Mouse (Mus musculus) limb, embryonic 11.5 days (tissue): ENCODE measurements at regions not wholly inside any gene's neighbourhood (a gene's known extent, or its start where the extent isn't known, plus 50 kb on each side); places are given as distances from the start of the nearest gene placed in this dataset.

Source experiments
- ATAC-seq: fragments of 200-750 bp; cut with Nextera tagmentation; 2 replicates; pipeline ENCODE4 v1.8.0; 2017; ENCODE audit warnings: low read depth; ENCODE audit not compliant: insufficient number of reproducible peaks, low FRiP score, low TSS enrichment
- DNase-seq: peaks from one replicate; pipeline ENCODE4 v3.0.0-alpha.2; 2015; ENCODE audit warnings: low spot score
- H3K27ac ChIP-seq: fragments of 300-500 bp; sonication (generic); replicated peaks from 2 replicates; pipeline ENCODE4 v1.5.1; 2014; ENCODE audit warnings: low read depth, mild to moderate bottlenecking, low read length
- H3K27me3 ChIP-seq: fragments of 300-500 bp; sonication (generic); 2 replicates; pipeline ENCODE4 v1.6.1; 2014; ENCODE audit warnings: mild to moderate bottlenecking, low read length, mixed read lengths; ENCODE audit not compliant: control insufficient read depth, insufficient read depth
- H3K36me3 ChIP-seq: fragments of 300-500 bp; sonication (generic); 2 replicates; pipeline ENCODE4 v1.6.1; 2014; ENCODE audit warnings: mild to moderate bottlenecking, low read length, moderate library complexity, mixed read lengths; ENCODE audit not compliant: control insufficient read depth, insufficient read depth
- H3K4me1 ChIP-seq: fragments of 300-500 bp; sonication (generic); 2 replicates; pipeline ENCODE4 v1.6.1; 2014; ENCODE audit warnings: low read length, mixed read lengths; ENCODE audit not compliant: control insufficient read depth, insufficient read depth
- H3K4me2 ChIP-seq: fragments of 300-500 bp; sonication (generic); 2 replicates; pipeline ENCODE4 v1.6.1; 2014; ENCODE audit warnings: low read depth, mild to moderate bottlenecking, moderate library complexity; ENCODE audit not compliant: severe bottlenecking
- H3K4me3 ChIP-seq: fragments of 300-500 bp; sonication (generic); 2 replicates; pipeline ENCODE4 v1.5.1; 2014; ENCODE audit warnings: low read depth, low read length
- H3K9ac ChIP-seq: fragments of 300-500 bp; sonication (generic); 2 replicates; pipeline ENCODE4 v1.6.1; 2014; ENCODE audit warnings: mild to moderate bottlenecking, low read length
- H3K9me3 ChIP-seq: fragments of 300-500 bp; sonication (generic); 2 replicates; pipeline ENCODE4 v1.6.1; 2016; ENCODE audit warnings: low read length; ENCODE audit not compliant: control insufficient read depth
- WGBS: fragments of 180-500 bp; shearing (Covaris S2); extraction: QIAGEN DNeasy Blood & Tissue Kit; methylation state at CpG from one replicate; pipeline ENCODE4 v1.1.7; 2014; 5-methylcytosine and 5-hydroxymethylcytosine counted together

- DNase-seq (no peak), ATAC-seq (no peak)
- H3K4me1 ChIP-seq, result no peaks in the 10 kb centered on the region
- H3K27me3 ChIP-seq, result no peaks in the 10 kb centered on the region
- no peak overlapping the region for H3K4me2 ChIP-seq
- no peak overlapping the region for H3K4me3 ChIP-seq
- no peak overlapping the region for H3K9ac ChIP-seq
- H3K9me3 ChIP-seq, result no peaks in the 10 kb centered on the region
- H3K27ac ChIP-seq, result no peak overlapping the region
- H3K36me3 ChIP-seq, result no peaks in the 10 kb centered on the region
- WGBS, result 88% methylated on average over 8 of the region's 8 CpGs
Measured at GRCm38 (mm10) chr1:39094001-39094400, 99.5 kb upstream of the Npas2 start.

GRCm38 (mm10) chr1:39095901-39096300, 97.6 kb upstream of the Npas2 start:
- Histone ChIP-seq H3K27me3 (no peaks in the 10 kb centered on the region), H3K4me2 (no peak overlapping the region), H3K36me3 (no peaks in the 10 kb centered on the region), H3K9me3 (no peaks in the 10 kb centered on the region), H3K4me3 (no peak overlapping the region), H3K27ac (no peak overlapping the region), H3K9ac (no peak overlapping the region), H3K4me1 (no peaks in the 10 kb centered on the region)
- WGBS, result 92% methylated on average over 8 of the region's 8 CpGs
- DNase-seq, result no peak
- no peak for ATAC-seq

GRCm38 (mm10) chr1:39096726-39097125, 96.8 kb upstream of the Npas2 start:
- Histone ChIP-seq H3K9me3 (no peaks in the 10 kb centered on the region), H3K27ac (no peak overlapping the region), H3K9ac (no peak overlapping the region), H3K4me3 (no peak overlapping the region), H3K27me3 (no peaks in the 10 kb centered on the region), H3K4me1 (no peaks in the 10 kb centered on the region), H3K4me2 (no peak overlapping the region), H3K36me3 (no peaks in the 10 kb centered on the region)
- DNase-seq, result no peak
- WGBS, result 79% methylated on average over 3 of the region's 3 CpGs
- ATAC-seq, result no peak

GRCm38 (mm10) chr1:39097499-39097898, 96.0 kb upstream of the Npas2 start:
- Histone ChIP-seq H3K4me3 (no peak overlapping the region), H3K9me3 (no peaks in the 10 kb centered on the region), H3K4me1 (no peaks in the 10 kb centered on the region), H3K4me2 (no peak overlapping the region), H3K27me3 (no peaks in the 10 kb centered on the region), H3K27ac (no peak overlapping the region), H3K9ac (no peak overlapping the region), H3K36me3 (no peaks in the 10 kb centered on the region)
- ATAC-seq (no peak), DNase-seq (no peak)
- 92% methylated on average over 10 of the region's 10 CpGs for WGBS

GRCm38 (mm10) chr1:39098154-39098553, 95.4 kb upstream of the Npas2 start:
- ATAC-seq (no peak), DNase-seq (no peak)
- 90% methylated on average over 5 of the region's 5 CpGs for WGBS

GRCm38 (mm10) chr1:39099246-39099645, 94.3 kb upstream of the Npas2 start:
- 88% methylated on average over 7 of the region's 7 CpGs for WGBS
- no peaks in the 10 kb centered on the region for H3K4me1 ChIP-seq
- DNase-seq, result no peak

More at GRCm38 (mm10) chr1:39098154-39098553, 95.4 kb upstream of the Npas2 start:
- no peaks in the 10 kb centered on the region for H3K4me1 ChIP-seq
- no peaks in the 10 kb centered on the region for H3K36me3 ChIP-seq
- H3K4me3 ChIP-seq, result no peak overlapping the region
- no peaks in the 10 kb centered on the region for H3K9me3 ChIP-seq
- H3K27ac ChIP-seq, result no peak overlapping the region
- H3K4me2 ChIP-seq, result no peak overlapping the region
- H3K9ac ChIP-seq, result no peak overlapping the region
- no peaks in the 10 kb centered on the region for H3K27me3 ChIP-seq

GRCm38 (mm10) chr1:39100492-39100891, 93.0 kb upstream of the Npas2 start:
- Histone ChIP-seq H3K9me3 (no peaks in the 10 kb centered on the region), H3K4me1 (no peaks in the 10 kb centered on the region), H3K9ac (no peak overlapping the region), H3K36me3 (no peaks in the 10 kb centered on the region), H3K4me3 (no peak overlapping the region), H3K27ac (no peak overlapping the region), H3K27me3 (no peaks in the 10 kb centered on the region), H3K4me2 (no peak overlapping the region)
- ATAC-seq (no peak), DNase-seq (no peak)

More at GRCm38 (mm10) chr1:39099246-39099645, 94.3 kb upstream of the Npas2 start:
- Histone ChIP-seq H3K4me2 (no peak overlapping the region), H3K27ac (no peak overlapping the region), H3K9me3 (no peaks in the 10 kb centered on the region), H3K9ac (no peak overlapping the region), H3K36me3 (no peaks in the 10 kb centered on the region), H3K4me3 (no peak overlapping the region), H3K27me3 (no peaks in the 10 kb centered on the region)
- ATAC-seq, result no peak

GRCm38 (mm10) chr1:39102126-39102905, 91.2 kb upstream of the Npas2 start:
- DNase-seq, result no peak
- no peak for ATAC-seq
- Histone ChIP-seq H3K4me3 (no peak overlapping the region), H3K27me3 (no peaks in the 10 kb centered on the region), H3K36me3 (no peaks in the 10 kb centered on the region), H3K4me2 (no peak overlapping the region), H3K4me1 (peaks cover 3% of the 10 kb centered on the region; the same call in 1 of the 2 replicates), H3K27ac (no peak overlapping the region), H3K9ac (no peak overlapping the region), H3K9me3 (no peaks in the 10 kb centered on the region)
- 87% methylated on average over 8 of the region's 8 CpGs for WGBS
